Mouse (Mus musculus) mature B cell (primary cell): ENCODE measurements around the gene Borcs5.
"Not testable (repeated sequence)": the region's sequence is repeated elsewhere in the genome, so short reads cannot be mapped to it uniquely, and the experiment has no call there.

Experiments
- in situ Hi-C: fragments of 300-500 bp; cut with MboI; formaldehyde crosslinking; loops from 2 replicates; pipeline ENCODE4 v1.14.3; 2019

Gene Borcs5

GRCm38 (mm10) chr6:134669179-134669865 is 30.0 kb downstream of the Borcs5 start:
- in situ Hi-C loops = loop anchor here (25.0 kb wide), 1 partner anchor 193 kb away; no protein-coding TSS in a partner anchor

- in situ Hi-C loops = loop anchor here (25.0 kb wide), 1 partner anchor 191 kb away; no protein-coding TSS in a partner anchor
Measured at GRCm38 (mm10) chr6:134670881-134671411, 31.6 kb downstream of the Borcs5 start.

GRCm38 (mm10) chr6:134673712-134674111 is 34.4 kb downstream of the Borcs5 start:
- in situ Hi-C loops = loop anchor here (25.0 kb wide), 1 partner anchor 189 kb away; no protein-coding TSS in a partner anchor

- in situ Hi-C loops = no loop called here
Measured at GRCm38 (mm10) chr6:134677504-134677903, 38.2 kb downstream of the Borcs5 start.

GRCm38 (mm10) chr6:134678037-134678436 is 38.7 kb downstream of the Borcs5 start:
- in situ Hi-C loops = no loop called here

- in situ Hi-C loops = not testable (repeated sequence)
Measured at GRCm38 (mm10) chr6:134679330-134679729, 40.0 kb downstream of the Borcs5 start.

GRCm38 (mm10) chr6:134684354-134684915 is 45.1 kb downstream of the Borcs5 start:
- in situ Hi-C loops = no loop called here

GRCm38 (mm10) chr6:134685040-134685439 is 45.7 kb downstream of the Borcs5 start:
- in situ Hi-C loops = no loop called here

GRCm38 (mm10) chr6:134685515-134685914 is 46.2 kb downstream of the Borcs5 start:
- in situ Hi-C loops = no loop called here

- in situ Hi-C loops = no loop called here
Measured at GRCm38 (mm10) chr6:134694498-134694897, 55.2 kb downstream of the Borcs5 start.

- in situ Hi-C loops = no loop called here
Measured at GRCm38 (mm10) chr6:134694988-134695387, 55.7 kb downstream of the Borcs5 start.

- in situ Hi-C loops = no loop called here
Measured at GRCm38 (mm10) chr6:134695625-134696024, 56.3 kb downstream of the Borcs5 start.

GRCm38 (mm10) chr6:134696146-134696545 is 56.8 kb downstream of the Borcs5 start:
- in situ Hi-C loops = no loop called here

GRCm38 (mm10) chr6:134696554-134696953 is 57.2 kb downstream of the Borcs5 start:
- in situ Hi-C loops = no loop called here

GRCm38 (mm10) chr6:134698243-134698642 is 58.9 kb downstream of the Borcs5 start:
- in situ Hi-C loops = no loop called here

GRCm38 (mm10) chr6:134700451-134701210 is 61.3 kb downstream of the Borcs5 start:
- in situ Hi-C loops = no loop called here

GRCm38 (mm10) chr6:134701211-134701602 is 61.9 kb downstream of the Borcs5 start:
- in situ Hi-C loops = no loop called here

- in situ Hi-C loops = no loop called here
Measured at GRCm38 (mm10) chr6:134702184-134702583, 62.9 kb downstream of the Borcs5 start.

GRCm38 (mm10) chr6:134703053-134703690 is 63.9 kb downstream of the Borcs5 start:
- in situ Hi-C loops = no loop called here

- in situ Hi-C loops = no loop called here
Measured at GRCm38 (mm10) chr6:134706467-134706866, 67.2 kb downstream of the Borcs5 start.

- in situ Hi-C loops = no loop called here
Measured at GRCm38 (mm10) chr6:134710020-134710419, 70.7 kb downstream of the Borcs5 start.

GRCm38 (mm10) chr6:134713321-134713720 is 74.0 kb downstream of the Borcs5 start:
- in situ Hi-C loops = no loop called here
